Mouse (Mus musculus) MEL (cell line): Measurements from ENCODE around the gene Il27ra. TPM values are rescaled to one million over a fixed set of nuclear protein-coding genes. Genes with fewer than 3 reads are reported as not detected.

ENCODE experiments used
- DNase-seq: peaks from one replicate; pipeline ENCODE4 v3.0.0; 2011; ENCODE audit warnings: low read depth, low spot score
- H3K27ac ChIP-seq: 2 replicates; pipeline ENCODE4 v1.5.1; 2012; ENCODE audit warnings: low read depth, mild to moderate bottlenecking, control low read depth, low read length, moderate library complexity; ENCODE audit not compliant: control insufficient read depth
- H3K27me3 ChIP-seq, 2 experiments: fragments of 150-350 bp in 1 of 2; sonication (generic) in 1 of 2; 2 replicates each; pipeline ENCODE4 v1.6.1; 2012; ENCODE audit warnings: low read length in 2 of 2, mild to moderate bottlenecking in 2 of 2, improper control_type of control experiment in 1 of 2, moderate library complexity in 1 of 2; ENCODE audit not compliant: insufficient read depth in 2 of 2, control insufficient read depth in 1 of 2
- H3K36me3 ChIP-seq, 2 experiments: 2 replicates each; pipeline ENCODE4 v1.6.1; 2012 to 2014; ENCODE audit warnings: low read length in 2 of 2, improper control_type of control experiment in 1 of 2, inconsistent platforms in 1 of 2, mild to moderate bottlenecking in 1 of 2; ENCODE audit not compliant: insufficient read depth in 2 of 2, control insufficient read depth in 1 of 2
- H3K4me1 ChIP-seq, 2 experiments: fragments of 150-350 bp in 1 of 2; sonication (generic) in 1 of 2; 2 replicates each; pipeline ENCODE4 v1.6.1; 2012; ENCODE audit warnings: low read length in 2 of 2, improper control_type of control experiment in 1 of 2, mild to moderate bottlenecking in 1 of 2; ENCODE audit not compliant: insufficient read depth in 2 of 2, control insufficient read depth in 1 of 2
- H3K4me3 ChIP-seq, 2 experiments: fragments of 150-350 bp in 1 of 2; sonication (generic) in 1 of 2; 2 replicates each; pipeline ENCODE4 v1.5.1; 2012; ENCODE audit warnings: low read depth in 2 of 2, low read length in 2 of 2, mild to moderate bottlenecking in 2 of 2, moderate library complexity in 2 of 2, control low read depth in 1 of 2, improper control_type of control experiment in 1 of 2; ENCODE audit not compliant: control insufficient read depth in 1 of 2, insufficient read depth in 1 of 2
- H3K79me2 ChIP-seq: 2 replicates; pipeline ENCODE4 v1.6.1; 2012; ENCODE audit warnings: mild to moderate bottlenecking, low read length, moderate library complexity; ENCODE audit not compliant: control insufficient read depth, poor library complexity, insufficient read depth
- H3K9ac ChIP-seq: 2 replicates; pipeline ENCODE4 v1.6.1; 2012; ENCODE audit warnings: low read depth, mild to moderate bottlenecking, control low read depth, low read length, moderate library complexity; ENCODE audit not compliant: control insufficient read depth, poor library complexity, severe bottlenecking
- H3K9me3 ChIP-seq: fragments of 150-350 bp; sonication (generic); replicated peaks from 2 replicates; pipeline ENCODE4 v1.6.1; 2012; ENCODE audit warnings: mild to moderate bottlenecking, low read length, improper control_type of control experiment, moderate library complexity; ENCODE audit not compliant: insufficient read depth
- BHLHE40 ChIP-seq: IDR thresholded peaks from 2 replicates; pipeline ENCODE4 v1.6.1; 2012; ENCODE audit warnings: low read depth, mild to moderate bottlenecking, inconsistent platforms, low read length, improper control_type of control experiment, borderline replicate concordance
- CTCF ChIP-seq, 3 experiments: IDR thresholded peaks in 2 of 3; conservative IDR thresholded peaks in 1 of 3; 2 replicates each; pipeline ENCODE4 v1.5.1; 2011 to 2012; ENCODE audit warnings: low read length in 3 of 3, low read depth in 2 of 3, mild to moderate bottlenecking in 2 of 3, improper control_type of control experiment in 1 of 3, inconsistent platforms in 1 of 3, mixed read lengths in 1 of 3, moderate library complexity in 1 of 3; ENCODE audit not compliant: control insufficient read depth in 1 of 3, insufficient read depth in 1 of 3, poor library complexity in 1 of 3, severe bottlenecking in 1 of 3
- E2F4 ChIP-seq: IDR thresholded peaks from 2 replicates; pipeline ENCODE4 v1.6.1; 2011; ENCODE audit warnings: low read depth, low read length, improper control_type of control experiment, borderline replicate concordance
- ELF1 ChIP-seq: IDR thresholded peaks from 2 replicates; pipeline ENCODE4 v1.6.1; 2014; ENCODE audit warnings: low read depth, mild to moderate bottlenecking, inconsistent platforms, low read length, improper control_type of control experiment, moderate library complexity
- EP300 ChIP-seq, 2 experiments: IDR thresholded peaks; 2 replicates each; pipeline ENCODE4 v1.6.1; 2011; ENCODE audit warnings: improper control_type of control experiment in 2 of 2, low read length in 2 of 2, low read depth in 1 of 2, mild to moderate bottlenecking in 1 of 2
- GABPA ChIP-seq: IDR thresholded peaks from 2 replicates; pipeline ENCODE4 v1.6.1; 2012; ENCODE audit warnings: low read depth, mild to moderate bottlenecking, inconsistent platforms, low read length, improper control_type of control experiment, moderate library complexity
- GATA1 ChIP-seq: IDR thresholded peaks from 2 replicates; pipeline ENCODE4 v1.6.1; 2011; ENCODE audit warnings: low read depth, low read length, improper control_type of control experiment
- HCFC1 ChIP-seq: IDR thresholded peaks from 2 replicates; pipeline ENCODE4 v1.6.1; 2012; ENCODE audit warnings: low read depth, mild to moderate bottlenecking, inconsistent platforms, low read length, improper control_type of control experiment, moderate library complexity
- JUND ChIP-seq: IDR thresholded peaks from 2 replicates; pipeline ENCODE4 v1.6.1; 2011; ENCODE audit warnings: low read depth, mild to moderate bottlenecking, improper control_type of control experiment, low read length
- KAT2A ChIP-seq: conservative IDR thresholded peaks from 2 replicates; pipeline ENCODE4 v1.6.1; 2012; ENCODE audit warnings: low read depth, low read length, improper control_type of control experiment, inconsistent platforms
- MAX ChIP-seq: IDR thresholded peaks from 2 replicates; pipeline ENCODE4 v1.6.1; 2011; ENCODE audit warnings: low read length, improper control_type of control experiment
- MAZ ChIP-seq: IDR thresholded peaks from 2 replicates; pipeline ENCODE4 v1.6.1; 2012; ENCODE audit warnings: low read depth, mild to moderate bottlenecking, inconsistent platforms, low read length, improper control_type of control experiment
- MEF2A ChIP-seq: IDR thresholded peaks from 2 replicates; pipeline ENCODE4 v1.6.1; 2014; ENCODE audit warnings: low read depth, mild to moderate bottlenecking, inconsistent platforms, low read length, improper control_type of control experiment; ENCODE audit not compliant: poor library complexity, insufficient replicate concordance, severe bottlenecking; ENCODE audit errors: extremely low read depth
- MXI1 ChIP-seq: IDR thresholded peaks from 2 replicates; pipeline ENCODE4 v1.6.1; 2011; ENCODE audit warnings: mild to moderate bottlenecking, low read depth, low read length, improper control_type of control experiment
- MYB ChIP-seq: IDR thresholded peaks from 2 replicates; pipeline ENCODE4 v1.6.1; 2011; ENCODE audit warnings: mild to moderate bottlenecking, low read depth, low read length, improper control_type of control experiment
- MYC ChIP-seq: IDR thresholded peaks from 2 replicates; pipeline ENCODE4 v1.6.1; 2011; ENCODE audit warnings: low read depth, mild to moderate bottlenecking, low read length, improper control_type of control experiment, moderate library complexity
- NELFE ChIP-seq: IDR thresholded peaks from 2 replicates; pipeline ENCODE4 v1.6.1; 2011; ENCODE audit warnings: low read depth, low read length, improper control_type of control experiment
- NRF1 ChIP-seq: IDR thresholded peaks from 2 replicates; pipeline ENCODE4 v1.6.1; 2014; ENCODE audit warnings: low read depth, mild to moderate bottlenecking, inconsistent platforms, low read length, improper control_type of control experiment, moderate library complexity; ENCODE audit not compliant: poor library complexity, insufficient read depth, severe bottlenecking
- POLR2A ChIP-seq, 2 experiments: IDR thresholded peaks; 2 replicates each; pipeline ENCODE4 v1.6.1; 2011 to 2012; ENCODE audit warnings: low read length in 2 of 2, mild to moderate bottlenecking in 2 of 2, control low read depth in 1 of 2, improper control_type of control experiment in 1 of 2, low read depth in 1 of 2, moderate library complexity in 1 of 2; ENCODE audit not compliant: control insufficient read depth in 1 of 2, insufficient read depth in 1 of 2, poor library complexity in 1 of 2
- POLR2AphosphoS2 ChIP-seq: IDR thresholded peaks from 2 replicates; pipeline ENCODE4 v1.6.1; 2011; ENCODE audit warnings: low read length, improper control_type of control experiment
- POLR2AphosphoS5 ChIP-seq: IDR thresholded peaks from 2 replicates; pipeline ENCODE4 v1.6.1; 2012; ENCODE audit warnings: low read depth, borderline replicate concordance, mild to moderate bottlenecking, inconsistent platforms, low read length, moderate library complexity, mixed read lengths
- RCOR1 ChIP-seq: IDR thresholded peaks from 2 replicates; pipeline ENCODE4 v1.6.1; 2012; ENCODE audit warnings: low read depth, mild to moderate bottlenecking, inconsistent platforms, low read length, improper control_type of control experiment
- SMC3 ChIP-seq: IDR thresholded peaks from 2 replicates; pipeline ENCODE4 v1.6.1; 2011; ENCODE audit warnings: low read depth, low read length, improper control_type of control experiment
- TBP ChIP-seq: IDR thresholded peaks from 2 replicates; pipeline ENCODE4 v1.8.0; 2011; ENCODE audit warnings: low read depth, low read length, improper control_type of control experiment
- TCF12 ChIP-seq: IDR thresholded peaks from 2 replicates; pipeline ENCODE4 v1.6.1; 2014; ENCODE audit warnings: low read depth, mild to moderate bottlenecking, inconsistent platforms, low read length, improper control_type of control experiment, moderate library complexity
- UBTF ChIP-seq: IDR thresholded peaks from 2 replicates; pipeline ENCODE4 v1.6.1; 2012; ENCODE audit warnings: low read depth, mild to moderate bottlenecking, inconsistent platforms, low read length, improper control_type of control experiment, moderate library complexity, borderline replicate concordance; ENCODE audit not compliant: insufficient read depth
- USF2 ChIP-seq, 2 experiments: IDR thresholded peaks; 2 replicates each; pipeline ENCODE4 v1.6.1; 2011 to 2012; ENCODE audit warnings: improper control_type of control experiment in 2 of 2, low read length in 2 of 2, borderline replicate concordance in 1 of 2, inconsistent platforms in 1 of 2, low read depth in 1 of 2, mild to moderate bottlenecking in 1 of 2; ENCODE audit not compliant: insufficient read depth in 1 of 2
- ZKSCAN1 ChIP-seq: IDR thresholded peaks from 2 replicates; pipeline ENCODE4 v1.6.1; 2012; ENCODE audit warnings: low read depth, mild to moderate bottlenecking, inconsistent platforms, low read length, improper control_type of control experiment, moderate library complexity
- ZMIZ1 ChIP-seq: IDR thresholded peaks from 2 replicates; pipeline ENCODE4 v1.6.1; 2012; ENCODE audit warnings: low read depth, mild to moderate bottlenecking, inconsistent platforms, low read length, improper control_type of control experiment, moderate library complexity
- polyA plus RNA-seq, 2 experiments: library from polyadenylated mRNA; stranded (reverse) in 1 of 2; unstranded in 1 of 2; fragments of >175 nt in 1 of 2; fragments of >200 nt in 1 of 2; gene quantifications; 2 replicates each; pipeline versions ENCODE4 v1.2.1 to v1.2.4; 2012; ENCODE audit warnings: low replicate concordance in 2 of 2, low read depth in 1 of 2; ENCODE audit not compliant: insufficient read length in 2 of 2, insufficient read depth in 1 of 2, missing spikeins in 1 of 2
- total RNA-seq: library from RNA; depleted of rRNA; stranded (reverse); fragments of 300-350 nt; gene quantifications from 2 replicates; pipeline ENCODE4 v1.2.3, GENCODE M21; 2012

Il27ra gene
- total and polyA plus RNA-seq, 3 experiments: 31.8 to 38.5 TPM; not detected in 1

GRCm38 (mm10) chr8:84070241-84070640 lies 27.9 kb upstream of the Il27ra start:
- no peak overlapping the region for H3K9ac ChIP-seq
- no peak overlapping the region for H3K27ac ChIP-seq
- H3K9me3 ChIP-seq: no peaks in the 10 kb centered on the region
- no peak overlapping the region for H3K4me3 ChIP-seq
- H3K4me1 ChIP-seq: peaks cover 2 to 7% of the 10 kb centered on the region in 2 experiments; a peak in 3 of 4 replicates
- H3K79me2 ChIP-seq: peaks cover 13% of the 10 kb centered on the region
- H3K27me3 ChIP-seq: no peaks in the 10 kb centered on the region
- no peak for DNase-seq
- TF ChIP-seq RCOR1 (no peak), NELFE (no peak), HCFC1 (no peak), CTCF (IDR thresholded peaks at IDR 0.05 in 2 of 3, conservative IDR thresholded peaks at IDR 0.05 in 1 of 3; ENCODE audit: control insufficient read depth in 1 of 3, insufficient read depth in 1 of 3, low read depth in 2 of 3, low read length in 3 of 3, poor library complexity in 1 of 3, severe bottlenecking in 1 of 3) (no peak), MYB (no peak), UBTF (no peak), TCF12 (no peak), POLR2A (IDR thresholded peaks at IDR 0.05; ENCODE audit: control insufficient read depth in 1 of 2, insufficient read depth in 1 of 2, low read depth in 1 of 2, low read length in 2 of 2, poor library complexity in 1 of 2) (no peak), ELF1 (no peak), SMC3 (no peak), POLR2AphosphoS5 (no peak), GATA1 (no peak), JUND (no peak), MYC (no peak), ZKSCAN1 (no peak), GABPA (no peak), NRF1 (no peak), E2F4 (no peak), MAX (no peak)
- TF ChIP-seq, all 39 proteins: peak for 0
- H3K36me3 ChIP-seq: peaks cover 0 to 10% of the 10 kb centered on the region in 2 experiments; a peak in 2 of 4 replicates

GRCm38 (mm10) chr8:84069750-84070149 lies 27.4 kb upstream of the Il27ra start:
- Histone ChIP-seq H3K9me3 (no peaks in the 10 kb centered on the region), H3K9ac (no peak overlapping the region), H3K4me3 (no peak overlapping the region), H3K36me3 (peaks cover 0 to 15% of the 10 kb centered on the region in 2 experiments; a peak in 2 of 4 replicates), H3K27me3 (no peaks in the 10 kb centered on the region)
- no peak for DNase-seq
- TF ChIP-seq JUND (no peak), UBTF (no peak), USF2 (IDR thresholded peaks at IDR 0.05; ENCODE audit: borderline replicate concordance in 1 of 2, insufficient read depth in 1 of 2, low read depth in 1 of 2, low read length in 2 of 2) (no peak), MAZ (no peak), ZMIZ1 (no peak), ELF1 (no peak), MEF2A (no peak), TBP (no peak), NRF1 (no peak), KAT2A (no peak), EP300 (IDR thresholded peaks at IDR 0.05; ENCODE audit: low read depth in 1 of 2, low read length in 2 of 2) (no peak), MXI1 (no peak), GATA1 (no peak), POLR2AphosphoS5 (no peak), BHLHE40 (no peak), POLR2AphosphoS2 (no peak)
- TF ChIP-seq, all 39 proteins: peak for 0
- peaks cover 14% of the 10 kb centered on the region for H3K79me2 ChIP-seq
- no peak overlapping the region for H3K27ac ChIP-seq
- peaks cover 2 to 12% of the 10 kb centered on the region in 2 experiments for H3K4me1 ChIP-seq
